Mouse (Mus musculus) brown adipose tissue, adult 24 weeks (tissue): ENCODE results near the gene Nhlrc2. TPM values are rescaled to one million over a fixed set of nuclear protein-coding genes. Genes with fewer than 3 reads are reported as not detected.

Experiments used
- H3K27ac ChIP-seq: fragments of 200-500 bp; replicated peaks from 2 replicates; pipeline ENCODE4 v1.5.1; 2012; ENCODE audit warnings: low read depth, mild to moderate bottlenecking, low read length
- H3K4me1 ChIP-seq: fragments of 200-500 bp; 2 replicates; pipeline ENCODE4 v1.6.1; 2012; ENCODE audit warnings: low read length, mixed read lengths; ENCODE audit not compliant: control insufficient read depth, insufficient read depth, insufficient read length
- H3K4me3 ChIP-seq: fragments of 200-500 bp; 2 replicates; pipeline ENCODE4 v1.5.1; 2012; ENCODE audit warnings: low read depth, mild to moderate bottlenecking, low read length, moderate library complexity; ENCODE audit not compliant: insufficient read depth
- polyA plus RNA-seq: library from polyadenylated mRNA; stranded (reverse); fragments of >200 nt; gene quantifications from 2 replicates; pipeline ENCODE4 v1.2.4, GENCODE M21; 2012; ENCODE audit not compliant: missing spikeins, insufficient read depth, insufficient read length

Nhlrc2 gene
- polyA plus RNA-seq, 1 experiment = 9.9 TPM

DNA sequence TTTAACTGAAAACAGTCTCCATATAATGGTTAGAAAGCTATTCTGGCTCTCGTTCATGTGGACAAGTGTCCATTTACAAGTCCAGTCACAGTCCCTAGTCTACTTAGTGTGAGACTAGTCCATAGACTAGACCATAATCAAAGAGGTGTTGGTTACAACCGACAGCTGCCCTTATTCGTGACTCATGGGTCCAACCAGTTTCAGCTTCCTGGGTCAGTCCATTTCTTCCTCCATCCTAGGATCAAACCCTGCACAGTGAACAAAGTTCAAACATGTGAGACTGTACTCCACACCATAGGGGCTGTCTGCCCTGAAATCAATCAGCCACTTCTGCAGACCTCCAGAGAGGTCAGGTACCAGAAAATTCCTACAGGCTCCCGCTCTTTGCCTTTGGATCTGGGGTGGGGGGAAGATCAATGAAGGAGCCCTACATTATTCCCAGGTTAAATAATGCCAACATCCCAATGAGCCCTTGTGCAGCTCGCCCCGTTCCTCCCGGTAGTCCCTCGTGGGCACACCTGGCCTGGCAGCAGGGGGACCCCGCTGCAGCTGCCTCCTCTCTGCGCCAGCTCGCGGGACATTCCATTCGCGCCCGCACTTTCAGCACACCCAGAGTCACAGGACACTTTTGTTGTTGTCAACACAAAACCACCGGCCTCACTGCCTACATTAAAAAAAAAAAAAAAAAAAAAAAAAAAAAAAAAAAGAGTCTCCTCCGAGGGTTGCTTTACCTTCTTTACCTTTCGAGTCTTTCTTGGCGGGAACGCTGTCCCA lies 418 bp upstream of the Nhlrc2 start, which contains the start of gene Dclre1a:
Gene Dclre1a (minus strand): TSS at position 767 of the 774 bp plus-strand sequence.
- H3K27ac ChIP-seq = peak within 1 kb of the TSS; percentile 93
- H3K4me3 ChIP-seq = peak within 1 kb of the TSS; percentile 96
- H3K4me1 ChIP-seq = no peaks in the 10 kb centered on the region

GRCm38 (mm10) chr19:56549033-56549680 lies 1.1 kb downstream of the Nhlrc2 start:
- Histone ChIP-seq H3K27ac (peak overlapping the region; percentile 93), H3K4me1 (no peaks in the 10 kb centered on the region), H3K4me3 (peak overlapping the region; percentile 96)

DNA sequence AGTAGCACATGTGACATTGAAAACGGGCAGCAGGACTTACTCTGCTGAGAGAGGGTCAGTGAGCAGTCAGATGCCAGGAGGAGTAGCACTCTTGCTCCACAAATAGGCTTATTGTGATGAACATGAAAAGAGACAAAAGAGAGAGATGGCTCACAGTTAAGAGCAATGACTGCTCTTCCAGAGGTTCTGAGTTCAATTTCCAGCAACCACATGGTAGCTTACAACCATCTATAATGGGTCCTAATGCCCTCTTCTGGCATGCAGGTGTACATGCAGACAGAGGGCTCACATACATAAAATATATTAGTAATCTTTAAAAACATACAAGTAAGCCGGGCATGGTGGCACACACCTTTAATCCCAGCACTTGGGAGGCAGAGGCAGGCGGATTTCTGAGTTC lies 5.1 kb downstream of the Nhlrc2 start:
- Histone ChIP-seq H3K4me3 (no peak overlapping the region), H3K27ac (no peak overlapping the region), H3K4me1 (no peaks in the 10 kb centered on the region; the same call in 1 of the 2 replicates)

GRCm38 (mm10) chr19:56555972-56556371 lies 7.9 kb downstream of the Nhlrc2 start:
- Histone ChIP-seq H3K27ac (no peak overlapping the region), H3K4me1 (no peaks in the 10 kb centered on the region; the same call in 1 of the 2 replicates), H3K4me3 (no peak overlapping the region)

GRCm38 (mm10) chr19:56562433-56563138 lies 14.5 kb downstream of the Nhlrc2 start:
- no peaks in the 10 kb centered on the region; the same call in 1 of the 2 replicates for H3K4me1 ChIP-seq
- H3K4me3 ChIP-seq = no peak overlapping the region
- H3K27ac ChIP-seq = no peak overlapping the region

DNA sequence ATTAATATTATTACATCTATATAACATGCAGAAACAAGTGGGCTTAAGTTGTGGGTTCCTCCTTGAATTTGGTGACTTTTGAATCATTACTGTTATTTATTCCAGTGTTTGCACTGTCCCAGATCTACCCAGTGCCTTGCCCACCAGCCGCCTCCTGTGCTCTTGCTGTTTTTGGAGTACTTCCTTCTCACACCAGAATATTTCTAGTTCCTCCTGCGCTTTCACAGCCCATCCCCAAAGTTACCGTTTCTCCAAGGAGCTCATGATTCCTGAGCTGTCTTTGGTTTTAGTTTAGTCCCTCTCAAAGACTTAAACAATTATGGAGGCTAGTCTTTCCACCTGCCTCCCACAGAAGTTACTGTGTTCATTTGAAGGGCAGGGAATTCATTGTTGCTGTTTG lies 15.4 kb downstream of the Nhlrc2 start:
- H3K4me1 ChIP-seq = no peaks in the 10 kb centered on the region; the same call in 1 of the 2 replicates
- no peak overlapping the region for H3K4me3 ChIP-seq
- H3K27ac ChIP-seq = no peak overlapping the region

- H3K27ac ChIP-seq = no peak overlapping the region
- no peak overlapping the region for H3K4me3 ChIP-seq
- H3K4me1 ChIP-seq = no peaks in the 10 kb centered on the region; the same call in 1 of the 2 replicates
Observed at GRCm38 (mm10) chr19:56565358-56565757, 17.3 kb downstream of the Nhlrc2 start.

DNA sequence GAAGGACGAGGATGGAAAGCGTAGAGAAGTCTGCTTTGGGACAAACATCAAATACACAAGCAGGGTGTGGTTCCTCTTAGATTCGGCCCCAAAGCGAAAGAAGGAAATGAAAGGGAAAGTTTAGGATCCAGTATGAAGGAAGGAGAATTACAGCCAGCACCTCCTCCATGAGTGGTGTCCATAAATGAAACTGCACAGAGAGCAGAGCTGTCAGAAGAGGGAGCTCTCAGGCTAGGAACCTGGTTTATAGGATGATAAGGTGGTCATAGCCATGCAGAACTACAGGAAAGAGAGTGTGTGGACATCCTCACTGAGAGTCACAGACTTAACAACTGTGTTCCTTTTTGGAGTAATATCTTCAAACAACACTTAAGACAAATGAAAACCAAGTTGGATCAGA lies 18.0 kb downstream of the Nhlrc2 start:
- no peak overlapping the region for H3K4me3 ChIP-seq
- H3K4me1 ChIP-seq = no peaks in the 10 kb centered on the region; the same call in 1 of the 2 replicates

DNA sequence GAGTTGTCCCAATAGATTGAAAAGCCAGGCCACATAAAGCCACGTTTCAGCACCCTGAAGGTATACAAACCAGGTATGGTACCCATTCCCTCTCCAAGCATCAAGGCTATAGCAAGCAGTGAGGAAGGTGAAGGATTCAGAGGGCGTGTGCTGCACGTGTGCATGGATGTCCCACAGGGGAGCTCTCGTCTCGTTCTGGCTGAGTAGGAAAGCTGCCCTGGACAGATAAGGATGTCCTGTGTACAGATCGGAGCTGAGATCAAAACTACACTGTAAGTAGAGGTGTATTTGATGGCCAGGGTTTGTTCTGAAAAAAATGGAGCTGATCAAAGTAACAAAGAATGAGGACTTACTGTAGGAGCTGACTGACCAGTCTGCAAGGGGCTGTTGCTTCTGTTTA lies 18.9 kb downstream of the Nhlrc2 start:
- no peak overlapping the region for H3K4me3 ChIP-seq
- H3K27ac ChIP-seq = no peak overlapping the region
- no peaks in the 10 kb centered on the region; the same call in 1 of the 2 replicates for H3K4me1 ChIP-seq

More for the DNA sequence above, 18.0 kb downstream of the Nhlrc2 start:
- H3K27ac ChIP-seq = no peak overlapping the region

- Histone ChIP-seq H3K27ac (no peak overlapping the region), H3K4me1 (no peaks in the 10 kb centered on the region), H3K4me3 (no peak overlapping the region)
Observed at GRCm38 (mm10) chr19:56570781-56571180, 22.7 kb downstream of the Nhlrc2 start.

GRCm38 (mm10) chr19:56571234-56571633 lies 23.2 kb downstream of the Nhlrc2 start:
- no peak overlapping the region for H3K4me3 ChIP-seq
- H3K27ac ChIP-seq = no peak overlapping the region
- H3K4me1 ChIP-seq = no peaks in the 10 kb centered on the region

DNA sequence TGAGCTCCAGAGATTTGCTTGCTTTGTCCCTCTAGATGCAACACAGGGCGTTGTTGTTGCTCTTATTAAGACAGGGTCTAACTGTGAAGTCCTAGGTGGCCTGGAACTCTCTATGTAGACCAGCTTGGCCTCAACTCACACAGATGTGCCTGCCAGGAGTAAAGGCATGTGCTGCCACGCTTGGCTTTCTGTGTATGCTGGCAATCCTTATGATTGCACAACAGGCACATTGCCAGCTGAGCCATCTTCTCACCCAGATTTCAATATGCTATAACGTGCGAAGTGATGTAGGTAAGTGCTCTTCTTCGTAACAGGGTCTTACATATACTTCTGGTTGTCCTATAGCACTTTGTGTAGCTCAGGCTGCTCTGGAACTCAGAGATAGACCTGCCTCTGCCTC lies 23.9 kb downstream of the Nhlrc2 start:
- H3K4me3 ChIP-seq = no peak overlapping the region
- H3K4me1 ChIP-seq = no peaks in the 10 kb centered on the region
- no peak overlapping the region for H3K27ac ChIP-seq

GRCm38 (mm10) chr19:56573184-56573583 lies 25.1 kb downstream of the Nhlrc2 start:
- Histone ChIP-seq H3K4me3 (no peak overlapping the region), H3K4me1 (no peaks in the 10 kb centered on the region), H3K27ac (no peak overlapping the region)

GRCm38 (mm10) chr19:56577801-56578200 lies 29.7 kb downstream of the Nhlrc2 start:
- Histone ChIP-seq H3K27ac (no peak overlapping the region), H3K4me3 (no peak overlapping the region), H3K4me1 (no peaks in the 10 kb centered on the region)

DNA sequence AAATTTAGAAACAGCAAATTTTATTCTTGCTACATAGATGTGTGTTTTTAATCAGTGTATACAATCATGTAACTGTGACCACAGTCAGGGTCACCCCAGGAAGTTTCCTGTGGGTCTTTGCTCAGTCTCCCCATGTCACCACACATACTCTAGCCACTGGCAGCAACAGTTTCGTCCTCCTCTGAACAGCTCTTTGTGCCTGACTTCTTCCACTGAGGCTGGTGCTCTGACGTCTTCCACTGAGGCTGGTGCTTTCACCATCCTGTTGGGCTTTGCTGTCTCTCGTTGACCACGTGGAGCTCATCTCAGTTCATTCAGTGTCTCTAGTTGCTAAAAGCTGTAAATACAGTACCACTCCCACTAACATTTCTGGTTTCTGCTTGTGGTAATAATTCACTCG lies 33.9 kb downstream of the Nhlrc2 start:
- no peaks in the 10 kb centered on the region for H3K4me1 ChIP-seq
- H3K4me3 ChIP-seq = no peak overlapping the region
- no peak overlapping the region for H3K27ac ChIP-seq
